In the genomic region with DNA sequence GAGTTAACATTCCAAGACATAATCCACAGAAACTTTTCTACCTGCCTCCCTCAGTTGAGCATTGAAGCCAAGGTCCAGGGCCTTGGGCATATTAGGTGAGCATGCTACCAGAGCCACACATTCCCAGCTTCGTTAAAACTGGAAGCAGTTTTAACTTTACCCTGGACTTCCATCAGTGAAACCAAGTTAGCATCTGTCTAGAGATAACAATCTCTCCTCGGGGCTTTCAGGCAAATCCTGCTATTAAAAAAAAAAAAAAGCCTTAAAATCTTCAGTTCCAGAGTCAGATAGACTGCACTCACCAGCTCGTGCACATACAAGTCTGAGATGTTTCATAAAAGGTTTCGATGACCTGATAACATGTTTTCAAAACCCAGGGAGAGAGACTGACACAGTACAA, we compare ENCODE assay signal across 11 mouse cellular contexts. TPM values are rescaled to one million over a fixed set of nuclear protein-coding genes. Genes with fewer than 3 reads are reported as not detected.
DNase-seq lines count a peak whose midpoint lies in the region; ATAC-seq and TF ChIP-seq lines count a peak whose summit lies in the region.
"Had no signal": no experiment of that assay in that cellular context is flagged by ENCODE, and none has a peak within 500 bp of the region (broad histone marks: within the 10 kb centered on the region; RNA-seq: fewer than 3 reads in every experiment).

No protein-coding gene starts in this region.

- H3K9me3 ChIP-seq in kidney, embryonic 15.5 days (replicated peaks): no peaks in the 10 kb centered on the region
- H3K9me3 ChIP-seq in embryonic facial prominence, embryonic 14.5 days (ENCODE audit: control insufficient read depth, low read length): no peaks in the 10 kb centered on the region
- no peaks in the 10 kb centered on the region for H3K9me3 ChIP-seq in hindbrain, embryonic 15.5 days
- no peaks in the 10 kb centered on the region for H3K9me3 ChIP-seq in midbrain, embryonic 15.5 days
- H3K9me3 ChIP-seq: G1E had no signal

- peak overlapping the region; percentile 94 for H3K27ac ChIP-seq in kidney, embryonic 15.5 days
- H3K27ac ChIP-seq in kidney, adult 2 months (ENCODE audit: insufficient read depth, low read depth, low read length): no peak overlapping the region
- peak overlapping the region; percentile 98 for H3K27ac ChIP-seq in embryonic facial prominence, embryonic 14.5 days (replicated peaks; ENCODE audit: low read depth, low read length)
- H3K27ac ChIP-seq in hindbrain, embryonic 15.5 days (replicated peaks): peak overlapping the region; percentile 95
- peak overlapping the region; percentile 88; the same call in 1 of the 2 replicates for H3K27ac ChIP-seq in midbrain, embryonic 15.5 days

- TF ChIP-seq CTCF in kidney, adult 2 months (conservative IDR thresholded peaks at IDR 0.05; ENCODE audit: insufficient read depth, insufficient read length, low read depth, low read length): no peak

- no peak for ATAC-seq in kidney, embryonic 15.5 days (replicated peaks; ENCODE audit: low FRiP score)
- ATAC-seq in embryonic facial prominence, embryonic 14.5 days (ENCODE audit: low read depth): no peak
- no peak for ATAC-seq in hindbrain, embryonic 15.5 days (ENCODE audit: low FRiP score, low read depth)
- no peak for ATAC-seq in midbrain, embryonic 15.5 days (replicated peaks)

- H3K9ac ChIP-seq in kidney, embryonic 15.5 days: no peak overlapping the region
- H3K9ac ChIP-seq in embryonic facial prominence, embryonic 14.5 days (ENCODE audit: low read depth, low read length): peak overlapping the region; percentile 62; the same call in 1 of the 2 replicates
- H3K9ac ChIP-seq in hindbrain, embryonic 15.5 days: peak overlapping the region; percentile 57; the same call in 1 of the 2 replicates
- no peak overlapping the region; the same call in 1 of the 2 replicates for H3K9ac ChIP-seq in midbrain, embryonic 15.5 days

- TF ChIP-seq POLR2A in kidney, adult 2 months (IDR thresholded peaks at IDR 0.05; ENCODE audit: low read depth, low read length): no peak

- WGBS in kidney, embryonic 15.5 days: 47% methylated on average over 4 of the region's 4 CpGs
- 49% methylated on average over 4 of the region's 4 CpGs for WGBS in kidney, adult 2 months
- 36% methylated on average over 4 of the region's 4 CpGs for WGBS in embryonic facial prominence, embryonic 14.5 days
- WGBS in hindbrain, embryonic 15.5 days: 76% methylated on average over 4 of the region's 4 CpGs
- WGBS in midbrain, embryonic 15.5 days: 74% methylated on average over 4 of the region's 4 CpGs

- peaks cover 48% of the 10 kb centered on the region for H3K4me1 ChIP-seq in kidney, embryonic 15.5 days
- peaks cover 12% of the 10 kb centered on the region; the same call in 1 of the 2 replicates for H3K4me1 ChIP-seq in kidney, adult 2 months (ENCODE audit: control insufficient read depth, insufficient read depth, low read length)
- H3K4me1 ChIP-seq in embryonic facial prominence, embryonic 14.5 days (ENCODE audit: control insufficient read depth, insufficient read depth, low read length): peaks cover 30% of the 10 kb centered on the region
- peaks cover 29% of the 10 kb centered on the region for H3K4me1 ChIP-seq in hindbrain, embryonic 15.5 days (replicated peaks)
- peaks cover 20% of the 10 kb centered on the region for H3K4me1 ChIP-seq in midbrain, embryonic 15.5 days

- no peaks in the 10 kb centered on the region for H3K36me3 ChIP-seq in kidney, embryonic 15.5 days
- no peaks in the 10 kb centered on the region for H3K36me3 ChIP-seq in kidney, adult 2 months (ENCODE audit: control insufficient read depth, insufficient read depth, low read length)
- no peaks in the 10 kb centered on the region for H3K36me3 ChIP-seq in embryonic facial prominence, embryonic 14.5 days (ENCODE audit: control insufficient read depth, insufficient read depth, low read length)
- H3K36me3 ChIP-seq in hindbrain, embryonic 15.5 days: no peaks in the 10 kb centered on the region
- H3K36me3 ChIP-seq in midbrain, embryonic 15.5 days (replicated peaks): no peaks in the 10 kb centered on the region
- H3K36me3 ChIP-seq: G1E had no signal

- peak overlapping the region; percentile 80 for H3K4me2 ChIP-seq in kidney, embryonic 15.5 days
- H3K4me2 ChIP-seq in embryonic facial prominence, embryonic 14.5 days (ENCODE audit: low read depth, low read length): peak overlapping the region; percentile 82
- H3K4me2 ChIP-seq in hindbrain, embryonic 15.5 days: peak overlapping the region; percentile 77
- peak overlapping the region; percentile 64 for H3K4me2 ChIP-seq in midbrain, embryonic 15.5 days

- no peak overlapping the region for H3K4me3 ChIP-seq in kidney, embryonic 15.5 days (replicated peaks)
- H3K4me3 ChIP-seq in kidney, adult 2 months (ENCODE audit: insufficient read depth, low read depth, low read length): no peak overlapping the region
- H3K4me3 ChIP-seq in embryonic facial prominence, embryonic 14.5 days (ENCODE audit: low read depth, low read length): peak overlapping the region; percentile 42; the same call in 1 of the 2 replicates
- H3K4me3 ChIP-seq in hindbrain, embryonic 15.5 days: no peak overlapping the region; the same call in 1 of the 2 replicates
- peak overlapping the region; percentile 56; the same call in 1 of the 2 replicates for H3K4me3 ChIP-seq in midbrain, embryonic 15.5 days

- DNase-seq in kidney, adult 2 months: no peak
- DNase-seq in embryonic facial prominence, embryonic 14.5 days (ENCODE audit: low spot score): no peak
- DNase-seq in adrenal gland, adult 18-20 months (ENCODE audit: low spot score in 2 of 2): no peak
- no peak for DNase-seq in cerebellum, adult 11-12 months
- DNase-seq in frontal cortex, postnatal 36 days (ENCODE audit: low spot score in 2 of 2): no peak
- DNase-seq: kidney, postnatal 14 days; thymus, postnatal 4 days had no signal

- H3K27me3 ChIP-seq in kidney, embryonic 15.5 days: no peaks in the 10 kb centered on the region
- no peaks in the 10 kb centered on the region for H3K27me3 ChIP-seq in kidney, adult 2 months (replicated peaks; ENCODE audit: control insufficient read depth, insufficient read depth, low read length)
- no peaks in the 10 kb centered on the region for H3K27me3 ChIP-seq in embryonic facial prominence, embryonic 14.5 days (replicated peaks; ENCODE audit: control insufficient read depth, insufficient read depth, low read length)
- H3K27me3 ChIP-seq in hindbrain, embryonic 15.5 days: no peaks in the 10 kb centered on the region
- H3K27me3 ChIP-seq in midbrain, embryonic 15.5 days (replicated peaks): no peaks in the 10 kb centered on the region

RNA-seq across cellular contexts. Expression of a gene that starts 17.4 kb away (rescaled TPM):
- 3.5 and 3.8 TPM in 2 replicates for polyA plus RNA-seq in kidney, embryonic 15.5 days (2015; fragmentation: Nextera tagmentation; extraction: Ambion mirVana)
- polyA plus RNA-seq in kidney, adult 2 months (2012; rRNA removed): 1.2 and 1.3 TPM in 2 replicates
- polyA plus RNA-seq in embryonic facial prominence, embryonic 14.5 days (2014; fragmentation: Nextera tagmentation; extraction: Ambion mirVana): 11.2 and 12.6 TPM in 2 replicates
- 2.6 and 4.0 TPM in 2 replicates for polyA plus RNA-seq in hindbrain, embryonic 15.5 days (2015; fragmentation: Nextera tagmentation; extraction: Ambion mirVana)
- polyA plus RNA-seq in midbrain, embryonic 15.5 days (2015; fragmentation: Nextera tagmentation; extraction: Ambion mirVana): 1.4 and 1.6 TPM in 2 replicates
- 1 to 10 TPM; 2.9 to 4.3 TPM for total RNA-seq in adrenal gland, adult 18-20 months (2021)

Comparison
In these comparisons a context has a peak if more than half of its experiments do, and no peak if none do; other contexts are left out.
1. H3K4me3 ChIP-seq: peak in embryonic facial prominence, embryonic 14.5 days (single experiment) and midbrain, embryonic 15.5 days (single experiment); none in kidney, embryonic 15.5 days (single experiment), kidney, adult 2 months (single experiment) and hindbrain, embryonic 15.5 days (single experiment).
2. H3K9ac ChIP-seq: peak in embryonic facial prominence, embryonic 14.5 days (single experiment) and hindbrain, embryonic 15.5 days (single experiment); none in kidney, embryonic 15.5 days (single experiment) and midbrain, embryonic 15.5 days (single experiment).
3. Peak in every context shown above with its lines, with median percentiles within 50 percentile points of each other: H3K4me2 ChIP-seq.